Mouse (Mus musculus) lung, postnatal 0 days (tissue): ENCODE measurements around the gene Thoc6.

Experiments used
- CTCF ChIP-seq: IDR thresholded peaks from 2 replicates; pipeline ENCODE4 v1.5.1; 2016; ENCODE audit warnings: antibody characterized with exemption, mild to moderate bottlenecking
- EP300 ChIP-seq: IDR thresholded peaks from 2 replicates; pipeline ENCODE4 v1.6.1; 2016; ENCODE audit warnings: antibody characterized with exemption, mild to moderate bottlenecking, control low read depth

- TF ChIP-seq EP300 (no peak), CTCF (no peak)
Measured at GRCm38 (mm10) chr17:23681086-23681485, 7.4 kb upstream of the Thoc6 start.
